Mouse (Mus musculus): ENCODE data around the gene Galnt7.

DNA sequence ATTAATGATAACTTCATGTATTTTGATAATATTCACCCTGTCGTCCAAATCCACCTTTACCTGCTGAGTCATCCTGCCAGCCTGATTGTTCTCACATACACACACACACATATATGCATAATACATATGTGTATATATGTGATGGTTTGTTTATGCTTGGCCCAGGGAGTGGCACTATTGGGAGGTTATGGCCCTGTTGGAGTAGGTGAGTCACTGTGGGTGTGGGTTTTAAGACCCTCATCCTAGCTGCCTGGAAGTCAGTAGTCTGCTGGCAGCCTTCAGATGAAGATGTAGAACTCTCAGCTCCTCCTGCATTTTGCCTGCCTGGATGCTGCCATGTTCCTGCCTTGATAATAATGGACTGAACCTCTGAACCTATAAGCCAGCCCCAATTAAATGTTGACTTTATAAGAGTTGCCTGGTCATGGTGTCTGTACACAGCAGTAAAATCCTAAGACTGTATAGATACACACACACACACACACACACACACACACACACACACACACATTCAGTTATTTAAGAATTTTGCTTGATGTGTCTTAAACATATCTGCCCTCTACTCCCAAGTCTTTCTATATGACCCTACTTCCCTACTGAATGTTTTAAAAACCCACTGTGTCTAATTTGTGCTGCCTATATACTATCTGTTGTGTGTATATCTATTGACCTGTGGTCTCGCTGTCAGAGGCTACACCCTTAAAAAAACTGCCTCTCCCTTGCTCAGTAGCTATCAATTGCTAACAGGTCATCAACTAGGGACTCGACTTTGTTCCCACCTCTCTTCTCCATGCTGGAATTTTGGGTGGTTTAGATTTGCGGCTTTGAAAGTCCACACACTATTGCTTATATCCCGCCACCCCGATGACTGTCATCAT is 23.8 kb downstream of the Galnt7 start:
- TF ChIP-seq EP300 (IDR thresholded peaks at IDR 0.05; ENCODE audit: low read depth): no peak
- TF ChIP-seq CTCF (IDR thresholded peaks at IDR 0.05; ENCODE audit: low read depth): no peak
